Mouse (Mus musculus): ENCODE data around the gene Taf1b.

Gene Taf1b

GRCm38 (mm10) chr12:24603266-24603665 is 105.1 kb downstream of the Taf1b start:
- DNase-seq (ENCODE audit: low read depth, low spot score) = no peak

- DNase-seq (ENCODE audit: low read depth, low spot score) = no peak
These were observed 108.0 kb downstream of the Taf1b start for GRCm38 (mm10) chr12:24606166-24606565.

All from telencephalon, adult 2 months (tissue).